Mouse (Mus musculus): ENCODE measurements around the gene Pramel4.
"Not testable (repeated sequence)": the region's sequence is repeated elsewhere in the genome, so short reads cannot be mapped to it uniquely, and the experiment has no call there.

Pramel4 gene

DNA sequence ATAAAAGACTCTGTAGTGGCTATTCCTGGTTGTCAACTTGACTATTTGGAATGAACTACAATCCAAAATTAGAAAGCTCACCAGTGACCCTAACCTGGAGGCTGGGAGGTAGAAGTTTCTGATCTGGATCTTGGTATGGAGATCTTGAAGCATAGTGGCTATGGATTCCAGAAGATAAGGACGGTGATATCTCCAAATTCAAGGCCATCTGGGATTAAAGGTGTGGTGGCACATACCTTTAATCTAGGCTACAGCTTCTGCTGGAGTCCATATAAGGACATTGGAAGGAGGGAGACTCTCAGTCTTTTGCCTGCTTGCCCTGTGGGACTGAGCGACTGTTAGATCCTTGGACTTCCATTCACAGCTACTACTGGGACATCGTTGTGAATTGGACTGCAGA is at the start of gene Pramel4:
Pramel4 (plus strand) TSS at position 301 of the 400 bp plus-strand sequence.
- TF ChIP-seq GATA4 (IDR thresholded peaks at IDR 0.05; ENCODE audit: insufficient replicate concordance, low read length): not testable (repeated sequence)

GRCm38 (mm10) chr4:144106174-144106573 is 47.2 kb downstream of the Pramel4 start, which contains the start of gene Gm13102:
Gm13102 (plus strand) TSS chr4:144106474.
- not testable (repeated sequence) for TF ChIP-seq GATA4 (IDR thresholded peaks at IDR 0.05; ENCODE audit: insufficient replicate concordance, low read length)
